Mouse (Mus musculus) limb, embryonic 14.5 days (tissue): ENCODE measurements around the gene Zfp64. TPM values are rescaled to one million over a fixed set of nuclear protein-coding genes. Genes with fewer than 3 reads are reported as not detected.

ENCODE experiments used
- ATAC-seq: fragments of 200-750 bp; cut with Nextera tagmentation; 2 replicates; pipeline ENCODE4 v1.8.0; 2017; ENCODE audit warnings: low read depth, moderate number of reproducible peaks, moderate TSS enrichment; ENCODE audit not compliant: low FRiP score
- DNase-seq: peaks from one replicate; pipeline ENCODE4 v3.0.0-alpha.2; 2015; ENCODE audit warnings: low spot score
- H3K27ac ChIP-seq: fragments of 300-500 bp; sonication (generic); replicated peaks from 2 replicates; pipeline ENCODE4 v1.5.1; 2014; ENCODE audit warnings: low read depth, mild to moderate bottlenecking, low read length, moderate library complexity, mixed read lengths
- H3K27me3 ChIP-seq: fragments of 300-500 bp; sonication (generic); 2 replicates; pipeline ENCODE4 v1.6.1; 2014; ENCODE audit warnings: low read length, mixed read lengths; ENCODE audit not compliant: control insufficient read depth, insufficient read depth
- H3K36me3 ChIP-seq: fragments of 300-500 bp; sonication (generic); 2 replicates; pipeline ENCODE4 v1.6.1; 2014; ENCODE audit warnings: mild to moderate bottlenecking, low read length, moderate library complexity, mixed read lengths; ENCODE audit not compliant: control insufficient read depth, insufficient read depth
- H3K4me1 ChIP-seq: fragments of 300-500 bp; sonication (generic); 2 replicates; pipeline ENCODE4 v1.6.1; 2014; ENCODE audit warnings: antibody characterized with exemption, low read length, mixed read lengths; ENCODE audit not compliant: control insufficient read depth, insufficient read depth
- H3K4me2 ChIP-seq: fragments of 300-500 bp; sonication (generic); replicated peaks from 2 replicates; pipeline ENCODE4 v1.6.1; 2014; ENCODE audit warnings: low read depth, mild to moderate bottlenecking, low read length, moderate library complexity; ENCODE audit not compliant: severe bottlenecking
- H3K4me3 ChIP-seq: fragments of 300-500 bp; sonication (generic); replicated peaks from 2 replicates; pipeline ENCODE4 v1.5.1; 2014; ENCODE audit warnings: low read length
- H3K9ac ChIP-seq: fragments of 300-500 bp; sonication (generic); 2 replicates; pipeline ENCODE4 v1.6.1; 2014; ENCODE audit warnings: mild to moderate bottlenecking, low read depth, low read length, moderate library complexity; ENCODE audit not compliant: severe bottlenecking
- H3K9me3 ChIP-seq: fragments of 300-500 bp; sonication (generic); 2 replicates; pipeline ENCODE4 v1.6.1; 2016; ENCODE audit warnings: low read length; ENCODE audit not compliant: control insufficient read depth
- POLR2A ChIP-seq: fragments of 200-500 bp; IDR thresholded peaks from 2 replicates; pipeline ENCODE4 v1.8.0; 2012; ENCODE audit warnings: inconsistent platforms, mild to moderate bottlenecking, moderate library complexity, borderline replicate concordance; ENCODE audit not compliant: insufficient read depth, insufficient read length; ENCODE audit errors: extremely low read depth
- WGBS: fragments of 180-500 bp; shearing (Covaris S2); extraction: QIAGEN DNeasy Blood & Tissue Kit; methylation state at CpG from one replicate; pipeline ENCODE4 v1.1.7; 2014; 5-methylcytosine and 5-hydroxymethylcytosine counted together
- polyA plus RNA-seq, 2 experiments: library from polyadenylated mRNA; depleted of rRNA in 1 of 2; stranded (reverse) in 1 of 2; unstranded in 1 of 2; fragments of >200 nt; fragmentation: Nextera tagmentation in 1 of 2; extraction: Ambion mirVana in 1 of 2; gene quantifications; 2 replicates each; pipeline versions ENCODE4 v1.2.1 to v1.2.3; 2012 to 2014

Zfp64 gene
- polyA plus RNA-seq, 2 experiments: 46.0 to 49.5 TPM

- WGBS: 94% methylated on average over 4 of the region's 4 CpGs
- H3K36me3 ChIP-seq: peaks cover 78% of the 10 kb centered on the region
- H3K4me2 ChIP-seq: no peak overlapping the region
- no peak for DNase-seq
- H3K9ac ChIP-seq: no peak overlapping the region
- no peak overlapping the region for H3K27ac ChIP-seq
- H3K4me1 ChIP-seq: no peaks in the 10 kb centered on the region
- no peak overlapping the region for H3K4me3 ChIP-seq
- no peak for ATAC-seq
- TF ChIP-seq POLR2A: no peak
- no peaks in the 10 kb centered on the region for H3K9me3 ChIP-seq
- no peaks in the 10 kb centered on the region for H3K27me3 ChIP-seq
Observed at GRCm38 (mm10) chr2:168944011-168944410, 11.4 kb downstream of the Zfp64 start.

- Histone ChIP-seq H3K4me2 (no peak overlapping the region), H3K9me3 (no peaks in the 10 kb centered on the region), H3K36me3 (peaks cover 78% of the 10 kb centered on the region), H3K4me1 (no peaks in the 10 kb centered on the region), H3K27ac (no peak overlapping the region), H3K4me3 (no peak overlapping the region), H3K27me3 (no peaks in the 10 kb centered on the region), H3K9ac (no peak overlapping the region)
- DNase-seq (no peak), ATAC-seq (no peak)
- no peak for TF ChIP-seq POLR2A
- 95% methylated on average over 8 of the region's 8 CpGs for WGBS
Observed at GRCm38 (mm10) chr2:168939941-168940340, 15.4 kb downstream of the Zfp64 start.

DNA sequence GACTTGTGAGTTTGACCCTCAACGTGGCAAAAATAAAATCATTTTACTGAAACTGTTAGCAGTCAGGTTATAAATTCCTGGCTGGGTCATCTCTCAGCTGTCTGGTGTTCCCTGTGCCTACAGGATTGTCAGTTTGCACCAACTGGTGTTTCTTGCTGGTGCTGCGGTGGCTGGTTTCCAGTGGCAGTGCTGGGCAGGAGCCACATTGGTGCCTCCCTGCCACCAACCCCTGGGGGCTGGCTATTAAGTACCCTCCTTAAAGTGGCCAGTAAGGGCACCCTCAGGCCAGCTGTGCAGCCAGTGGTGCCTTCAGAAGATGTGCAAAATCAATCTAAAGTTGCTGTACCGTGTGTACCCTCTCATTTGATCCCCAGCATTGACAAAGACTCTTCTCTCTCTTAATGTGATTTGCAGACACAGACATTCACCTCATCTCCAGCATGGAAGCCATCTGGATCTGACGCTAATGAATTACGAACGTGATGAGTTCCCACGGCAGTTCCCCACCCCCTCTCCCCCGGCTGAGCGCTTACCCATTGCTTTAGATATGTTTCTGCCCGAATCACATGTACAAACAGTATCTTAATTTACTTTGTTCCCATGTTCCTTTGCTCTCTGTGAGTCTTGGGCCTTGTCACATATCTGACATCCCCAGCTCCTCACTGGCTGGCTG lies 16.0 kb downstream of the Zfp64 start:
- ATAC-seq (no peak), DNase-seq (no peak)
- no peak overlapping the region for H3K9ac ChIP-seq
- H3K36me3 ChIP-seq: peaks cover 78% of the 10 kb centered on the region
- no peaks in the 10 kb centered on the region for H3K9me3 ChIP-seq
- H3K27ac ChIP-seq: no peak overlapping the region
- WGBS: 86% methylated on average over 10 of the region's 10 CpGs
- H3K27me3 ChIP-seq: no peaks in the 10 kb centered on the region
- no peaks in the 10 kb centered on the region for H3K4me1 ChIP-seq
- no peak overlapping the region for H3K4me3 ChIP-seq
- no peak overlapping the region for H3K4me2 ChIP-seq
- no peak for TF ChIP-seq POLR2A

- ATAC-seq (no peak), DNase-seq (no peak)
- no peak overlapping the region for H3K9ac ChIP-seq
- no peaks in the 10 kb centered on the region for H3K27me3 ChIP-seq
- H3K9me3 ChIP-seq: no peaks in the 10 kb centered on the region
- 83% methylated on average over 6 of the region's 6 CpGs for WGBS
- H3K27ac ChIP-seq: no peak overlapping the region
- H3K36me3 ChIP-seq: peaks cover 77% of the 10 kb centered on the region
- H3K4me2 ChIP-seq: no peak overlapping the region
- H3K4me3 ChIP-seq: no peak overlapping the region
- no peak for TF ChIP-seq POLR2A
- no peaks in the 10 kb centered on the region for H3K4me1 ChIP-seq
Observed at GRCm38 (mm10) chr2:168936896-168937295, 18.5 kb downstream of the Zfp64 start.

DNA sequence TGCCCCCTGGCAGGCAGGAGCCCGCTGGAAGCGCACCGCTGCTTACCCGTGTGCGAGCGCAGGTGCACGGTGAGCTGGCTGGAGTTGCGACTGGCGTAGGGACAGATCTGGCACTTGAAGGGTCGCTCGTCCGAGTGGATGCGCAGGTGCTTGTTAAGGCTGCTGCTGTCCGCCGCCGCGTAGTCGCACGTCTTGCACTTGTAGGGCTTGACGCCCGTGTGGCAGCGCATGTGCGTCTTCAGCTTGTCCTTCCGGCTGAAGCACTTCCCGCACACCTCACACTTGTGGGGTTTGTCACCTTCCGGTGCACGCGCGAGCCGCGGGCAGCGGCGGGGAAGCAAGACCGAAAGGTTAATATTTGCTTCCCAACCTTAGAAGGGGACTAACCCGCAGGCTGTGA lies 20.2 kb downstream of the Zfp64 start:
- Histone ChIP-seq H3K27ac (no peak overlapping the region), H3K9ac (no peak overlapping the region), H3K4me3 (no peak overlapping the region), H3K4me1 (no peaks in the 10 kb centered on the region), H3K4me2 (no peak overlapping the region), H3K27me3 (no peaks in the 10 kb centered on the region), H3K36me3 (peaks cover 79% of the 10 kb centered on the region), H3K9me3 (no peaks in the 10 kb centered on the region)
- no peak for TF ChIP-seq POLR2A
- DNase-seq (no peak), ATAC-seq (no peak)
- 86% methylated on average over 35 of the region's 35 CpGs for whole genome bisulfite sequencing
